Mouse (Mus musculus) megakaryocyte, adult 5-6 weeks (primary cell): ENCODE results near the gene Dclk2. TPM values are rescaled to one million over a fixed set of nuclear protein-coding genes. Genes with fewer than 3 reads are reported as not detected.

Experiments
- ATAC-seq: 2 replicates; pipeline ENCODE4 v1.8.0; 2016; ENCODE audit warnings: mild to moderate bottlenecking, inconsistent platforms; ENCODE audit not compliant: poor library complexity, severe bottlenecking
- total RNA-seq, 2 experiments: library from RNA; stranded (forward) in 1 of 2; stranded (reverse) in 1 of 2; fragments of 153-499, 151-499 nt in 1 of 2; fragments of 221-1000, 200-1000 nt in 1 of 2; gene quantifications; 2 replicates each; pipeline versions ENCODE4 v1.2.3 to v1.2.4; 2015 to 2017

Dclk2 gene
- total RNA-seq, 2 experiments from 2014 or later: 0.33 to 0.40 TPM

- ATAC-seq: no peak
These were observed 158.6 kb downstream of the Dclk2 start for GRCm38 (mm10) chr3:86762036-86762415.

DNA sequence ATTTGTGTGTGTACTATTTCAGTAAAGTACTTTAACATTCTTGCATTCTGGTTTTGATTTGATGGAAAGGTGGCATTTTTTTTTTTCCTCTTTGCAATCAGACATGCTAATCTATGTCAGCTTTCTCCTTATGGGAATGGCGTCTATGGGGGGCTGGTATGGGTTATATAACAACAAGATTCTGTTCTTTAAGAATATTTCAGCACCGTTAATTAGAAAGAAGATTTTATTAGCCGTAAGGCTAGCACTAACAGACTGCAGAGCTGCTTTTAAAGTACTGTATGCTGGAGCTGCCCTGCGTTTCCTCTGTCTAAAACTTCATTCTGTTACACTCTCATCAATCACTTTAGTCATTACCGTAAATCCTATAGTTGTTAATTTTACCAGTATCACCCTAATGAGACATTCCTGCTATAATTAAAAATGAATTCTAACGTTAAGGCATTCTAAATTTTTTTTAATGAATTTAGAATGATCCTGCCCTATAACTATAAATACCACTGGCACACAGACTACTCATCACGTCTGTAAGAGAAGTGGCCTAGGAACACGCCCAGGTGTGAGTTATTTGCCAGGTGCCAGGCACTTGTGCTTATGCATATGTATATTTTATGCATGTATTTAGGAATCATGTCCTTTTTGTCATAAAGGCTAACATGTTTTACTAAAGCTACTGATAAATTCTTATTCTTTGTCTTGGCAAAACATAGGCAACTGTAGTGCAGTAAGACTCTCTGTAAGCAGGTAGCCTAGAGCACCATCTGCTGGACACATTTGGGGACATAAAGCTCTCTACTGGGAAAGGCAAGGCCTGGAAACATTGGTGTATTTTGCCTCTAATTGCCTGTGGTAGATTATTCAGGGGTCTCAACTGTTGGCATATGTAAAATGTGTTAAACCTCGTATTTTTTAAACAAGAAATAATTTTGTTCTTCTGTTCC is 159.3 kb downstream of the Dclk2 start:
- peak; percentile 53 for ATAC-seq

DNA sequence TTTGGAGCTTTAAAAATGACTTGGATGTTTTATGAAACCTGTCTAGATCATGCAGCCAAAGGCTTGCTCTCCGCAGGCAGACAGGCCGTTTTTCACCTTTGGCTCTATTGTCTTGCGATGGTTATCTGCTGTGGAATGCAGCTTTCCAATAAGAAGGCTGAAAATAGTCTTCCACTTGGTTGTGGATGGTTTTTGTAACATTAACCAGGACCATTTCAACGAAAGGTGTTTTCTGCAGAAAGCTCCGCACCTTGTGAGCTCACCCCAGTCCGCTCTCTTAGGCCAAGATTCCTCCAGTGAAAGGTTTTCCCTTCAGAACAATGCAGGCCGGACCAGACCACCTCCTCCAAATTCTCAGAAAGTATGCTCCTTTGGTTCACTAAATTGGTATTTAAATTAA is 160.2 kb downstream of the Dclk2 start:
- ATAC-seq: no peak

DNA sequence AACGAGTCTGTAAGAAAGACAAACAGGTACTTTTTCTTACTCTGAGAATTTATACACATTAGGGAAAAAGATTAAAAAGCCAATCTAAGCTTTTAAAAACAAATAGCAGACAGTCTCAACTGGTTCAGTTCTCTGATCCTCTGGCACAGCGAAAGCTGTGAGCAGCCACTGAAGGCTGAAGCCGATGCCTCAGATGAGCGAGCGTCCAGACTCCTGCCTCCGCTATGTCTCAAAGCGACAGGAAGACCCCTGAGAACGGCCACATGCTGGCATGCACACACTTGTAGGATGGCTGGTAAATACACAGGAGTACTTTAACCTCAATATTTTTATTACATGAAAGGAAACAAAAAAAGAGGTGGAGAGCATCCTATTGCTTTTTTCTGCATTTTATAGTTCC is 160.8 kb downstream of the Dclk2 start:
- no peak for ATAC-seq

DNA sequence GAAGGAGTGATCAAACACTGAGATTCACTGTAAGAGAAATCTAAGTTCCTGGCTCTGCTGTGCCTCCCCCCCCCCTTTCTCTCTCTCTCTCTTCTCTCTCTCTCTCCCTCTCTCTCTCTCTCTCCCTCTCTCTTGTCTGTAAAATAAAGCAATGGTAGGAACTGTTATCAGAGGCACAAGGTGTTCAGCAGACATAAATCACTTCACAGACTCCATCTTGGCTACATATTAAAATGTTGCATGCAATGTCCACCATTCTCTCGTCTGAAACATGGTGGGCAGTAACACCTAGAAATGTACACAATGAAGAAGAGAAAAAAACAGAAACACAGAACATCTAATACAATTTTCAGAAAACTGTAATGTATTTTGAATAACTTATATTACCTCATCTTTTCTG is 161.3 kb downstream of the Dclk2 start:
- ATAC-seq: no peak

DNA sequence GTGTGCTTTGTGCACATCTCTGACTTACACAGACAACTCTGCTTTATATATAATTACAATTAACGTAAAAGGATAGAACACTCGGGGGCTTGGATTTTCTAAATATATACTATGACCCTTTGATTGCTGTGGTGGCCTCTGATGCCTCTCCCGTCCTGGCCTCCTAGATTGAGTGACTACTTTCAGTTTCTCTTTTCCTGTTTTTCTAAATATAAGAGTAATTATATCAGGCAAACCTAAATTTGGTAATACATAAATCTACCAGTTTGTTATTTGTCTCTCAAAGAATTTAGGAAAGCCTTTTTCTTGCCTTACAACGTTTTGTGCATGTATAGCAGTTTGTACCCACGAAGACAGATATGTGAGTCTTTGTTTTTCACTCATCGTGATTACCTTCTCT is 161.9 kb downstream of the Dclk2 start:
- ATAC-seq: peak; percentile 36; the same call in 1 of the 2 replicates

DNA sequence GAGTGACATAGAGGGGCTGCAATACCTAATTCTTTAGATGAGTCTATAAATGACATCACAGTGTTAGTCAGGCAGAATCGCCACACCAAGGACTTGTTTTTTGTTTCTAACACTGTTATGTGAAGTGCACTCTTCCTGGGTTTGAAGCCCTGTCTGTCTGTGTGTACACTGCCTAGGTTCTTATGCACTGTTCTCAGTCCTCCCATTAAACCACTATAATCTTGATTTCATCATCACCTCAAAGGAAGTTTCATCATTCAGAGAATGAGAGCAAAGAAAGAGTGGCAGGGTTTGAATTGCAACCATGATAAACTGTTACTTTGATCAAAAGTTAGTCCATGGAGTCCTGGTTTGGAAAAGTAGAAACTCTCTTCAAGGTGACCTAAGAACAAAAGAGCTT is 164.1 kb downstream of the Dclk2 start:
- ATAC-seq: peak; percentile 34

DNA sequence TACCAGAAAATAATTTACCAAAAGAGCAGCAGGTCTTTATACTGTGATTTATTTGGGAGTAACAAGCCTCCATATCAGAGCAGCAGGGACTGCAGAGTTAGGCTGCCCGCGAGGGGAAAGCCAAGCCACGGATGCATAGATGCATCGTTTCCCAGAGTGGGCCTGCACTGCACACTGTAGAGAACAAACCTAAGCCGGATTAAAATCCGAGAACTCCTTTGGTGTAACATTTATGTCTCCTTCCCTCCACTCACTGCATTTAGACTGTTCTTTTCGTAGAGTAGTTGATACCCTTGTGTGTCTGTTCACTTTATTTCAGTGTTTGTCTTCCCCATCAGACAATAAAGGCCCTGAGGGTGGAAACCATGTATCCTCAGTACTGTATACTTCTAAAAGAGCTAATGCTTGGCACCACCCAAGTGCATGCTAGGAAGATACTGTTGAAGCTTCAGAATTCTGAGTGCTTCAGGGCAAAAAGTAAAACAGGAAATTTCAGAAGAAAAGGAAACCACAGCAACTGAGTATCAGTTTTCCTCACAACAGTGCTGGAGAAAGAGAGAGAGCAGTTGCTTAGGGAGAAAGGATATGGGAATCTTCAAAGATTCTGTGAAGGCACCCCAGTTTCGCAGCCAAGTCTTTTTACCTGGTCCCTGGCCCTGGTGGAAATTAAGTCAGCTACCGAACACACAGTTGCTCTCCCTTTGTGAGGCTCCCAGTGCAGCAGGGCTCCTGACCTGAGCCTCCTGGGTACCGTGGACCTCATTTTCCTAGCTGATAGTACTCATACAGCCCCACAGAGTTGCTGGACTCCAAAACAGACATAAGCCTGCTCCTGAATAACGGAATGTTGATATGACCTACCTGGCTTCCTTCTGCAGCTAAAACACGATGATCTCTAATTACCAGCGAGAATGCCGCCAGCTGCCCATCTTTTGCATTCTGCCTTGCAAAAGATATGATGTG is 165.8 kb downstream of the Dclk2 start:
- 0 out of 2 replicates have a peak, but pooled peaks have one; percentile 12 for ATAC-seq

- ATAC-seq: no peak
These were observed 166.5 kb downstream of the Dclk2 start for GRCm38 (mm10) chr3:86754178-86754577.

GRCm38 (mm10) chr3:86750652-86751051 is 170.0 kb downstream of the Dclk2 start:
- ATAC-seq: no peak

GRCm38 (mm10) chr3:86745769-86746512 is 174.7 kb downstream of the Dclk2 start:
- no peak for ATAC-seq

DNA sequence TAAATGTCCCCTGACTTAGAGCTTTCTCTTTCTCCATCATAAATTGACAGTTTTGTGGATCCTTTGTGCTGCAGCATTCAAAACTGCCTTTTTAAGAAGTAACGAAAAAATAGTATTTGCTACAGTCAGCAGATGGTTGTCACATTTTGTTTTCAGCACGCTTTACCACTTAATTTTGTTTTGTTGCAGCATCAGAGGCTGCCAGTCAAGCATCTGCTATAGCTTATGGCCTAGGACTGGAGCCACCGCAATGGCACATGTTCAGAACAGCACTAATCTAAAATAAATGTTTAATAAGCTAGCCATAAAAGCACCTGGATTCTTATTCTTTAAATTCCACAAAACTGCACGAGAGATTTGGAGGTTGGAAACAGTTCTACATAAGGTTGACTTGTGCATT is 175.3 kb downstream of the Dclk2 start:
- no peak for ATAC-seq

GRCm38 (mm10) chr3:86739745-86740144 is 180.9 kb downstream of the Dclk2 start:
- ATAC-seq: no peak

DNA sequence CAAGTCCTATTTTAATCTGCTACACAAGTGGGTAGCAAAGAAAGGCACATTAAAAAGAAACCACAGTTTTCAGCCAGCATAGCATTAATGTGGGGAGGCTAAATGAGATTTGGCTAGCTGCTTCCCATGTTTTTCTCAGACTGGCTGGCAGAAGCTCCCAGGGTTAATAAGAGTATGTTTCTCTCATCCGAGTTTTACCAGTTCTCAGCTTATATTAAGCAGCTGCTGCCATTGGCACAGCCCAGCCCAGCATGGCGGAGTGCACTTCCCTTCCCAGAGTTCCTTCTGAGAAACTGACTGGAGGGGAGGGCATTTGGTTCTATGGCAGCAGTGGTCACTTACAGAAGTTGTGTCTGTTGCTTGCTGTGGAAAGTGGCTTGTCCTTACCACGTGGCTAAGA is 181.8 kb downstream of the Dclk2 start:
- no peak for ATAC-seq

Other genes with a start within 250 kb of the Dclk2 start
- 15.3 and 27.2 TPM in 2 replicates for gene Cd1d1, start 78.6 kb upstream of the Dclk2 start, total RNA-seq (2015)
- 16.5 and 18.5 TPM in 2 replicates for gene Cd1d1, start 78.6 kb upstream of the Dclk2 start, total RNA-seq (2017)